Mouse (Mus musculus) splenic B cell, adult 2 months (primary cell): ENCODE measurements at regions not wholly inside any gene's neighbourhood (a gene's known extent, or its start where the extent isn't known, plus 50 kb on each side); places are given as distances from the start of the nearest gene placed in this dataset.

Source experiments
- DNase-seq: peaks from one replicate; pipeline ENCODE4 v3.0.0-alpha.2; 2011; ENCODE audit warnings: low read depth, low spot score
- H3K27me3 ChIP-seq: 2 replicates; pipeline ENCODE4 v1.6.1; 2012; ENCODE audit warnings: mild to moderate bottlenecking, low read length, moderate library complexity, mixed read lengths; ENCODE audit not compliant: control insufficient read depth, poor library complexity, insufficient read depth, severe bottlenecking
- H3K36me3 ChIP-seq: 2 replicates; pipeline ENCODE4 v1.6.1; 2012; ENCODE audit warnings: mild to moderate bottlenecking, low read length, moderate library complexity, mixed read lengths; ENCODE audit not compliant: control insufficient read depth, poor library complexity, insufficient read depth, severe bottlenecking

DNA sequence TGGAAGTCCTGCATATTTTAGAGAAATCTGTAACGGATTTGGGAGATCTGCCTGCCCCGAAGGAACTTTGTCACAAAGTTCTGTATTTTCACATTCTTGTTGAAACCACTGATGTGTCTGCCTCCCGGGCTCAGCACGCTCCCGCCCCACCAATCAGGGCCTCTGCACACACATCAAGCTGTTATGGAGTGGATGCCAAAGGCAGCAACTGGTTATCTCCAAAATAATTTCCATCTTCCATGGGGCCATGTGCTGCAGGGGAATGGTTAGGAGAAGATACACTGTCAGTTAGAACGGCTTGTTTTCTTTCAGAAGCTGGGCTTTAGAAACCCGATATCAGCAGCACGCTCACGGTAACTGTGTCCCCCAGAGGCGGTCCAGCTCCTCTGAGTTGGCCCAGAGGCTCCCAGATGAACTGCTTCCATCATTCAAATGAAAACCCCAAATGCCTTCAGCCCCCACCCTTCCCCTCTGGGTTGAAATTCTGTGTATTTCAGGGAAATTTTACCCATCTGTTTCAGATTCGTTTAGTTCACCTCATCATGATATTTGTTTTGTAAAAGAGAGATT, 240.0 kb downstream of the Cdc5l start:
- no peak for DNase-seq
- H3K27me3 ChIP-seq: no peaks in the 10 kb centered on the region
- no peaks in the 10 kb centered on the region for H3K36me3 ChIP-seq

DNA sequence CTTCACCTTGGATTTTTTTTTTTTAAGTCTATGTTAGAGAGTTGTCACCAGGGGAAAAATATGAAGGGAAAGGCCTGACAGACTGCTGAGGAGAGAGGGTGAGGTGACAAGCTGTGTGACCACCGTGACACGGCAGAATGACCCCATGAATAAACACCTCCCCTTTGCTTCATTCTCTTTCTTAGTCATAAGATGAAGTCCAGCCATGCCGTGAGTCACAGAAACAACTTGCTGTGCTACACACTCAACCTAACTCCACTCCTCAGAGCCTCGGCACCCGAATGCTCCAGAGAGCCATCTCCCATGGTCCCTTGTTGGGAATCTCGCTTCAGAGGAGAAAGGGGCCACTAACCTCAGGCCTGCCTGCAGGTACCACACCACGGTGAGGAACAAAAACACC, 246.1 kb downstream of the Cdc5l start:
- no peak for DNase-seq
- Histone ChIP-seq H3K27me3 (no peaks in the 10 kb centered on the region), H3K36me3 (no peaks in the 10 kb centered on the region)

DNA sequence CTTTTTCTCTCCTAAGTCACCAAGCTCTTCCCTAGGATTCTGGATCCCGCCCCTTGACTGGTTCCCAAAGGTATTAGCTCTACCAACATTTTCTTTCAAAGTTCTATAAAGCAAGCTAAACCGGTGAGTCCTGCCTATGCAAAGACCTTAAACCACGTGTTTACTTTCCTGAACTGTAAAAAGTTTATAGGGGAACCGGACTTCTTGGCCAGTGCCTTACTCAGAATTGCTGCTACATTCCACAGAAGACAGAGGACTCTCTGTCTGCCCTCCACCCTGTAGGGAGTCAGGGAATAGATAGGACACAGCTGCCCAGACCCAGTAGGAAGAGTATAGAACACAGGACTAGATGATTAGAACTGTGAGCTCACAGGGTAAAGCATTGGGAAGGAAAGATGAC, 257.2 kb downstream of the Cdc5l start:
- no peaks in the 10 kb centered on the region for H3K27me3 ChIP-seq
- H3K36me3 ChIP-seq: no peaks in the 10 kb centered on the region
- DNase-seq: no peak

DNA sequence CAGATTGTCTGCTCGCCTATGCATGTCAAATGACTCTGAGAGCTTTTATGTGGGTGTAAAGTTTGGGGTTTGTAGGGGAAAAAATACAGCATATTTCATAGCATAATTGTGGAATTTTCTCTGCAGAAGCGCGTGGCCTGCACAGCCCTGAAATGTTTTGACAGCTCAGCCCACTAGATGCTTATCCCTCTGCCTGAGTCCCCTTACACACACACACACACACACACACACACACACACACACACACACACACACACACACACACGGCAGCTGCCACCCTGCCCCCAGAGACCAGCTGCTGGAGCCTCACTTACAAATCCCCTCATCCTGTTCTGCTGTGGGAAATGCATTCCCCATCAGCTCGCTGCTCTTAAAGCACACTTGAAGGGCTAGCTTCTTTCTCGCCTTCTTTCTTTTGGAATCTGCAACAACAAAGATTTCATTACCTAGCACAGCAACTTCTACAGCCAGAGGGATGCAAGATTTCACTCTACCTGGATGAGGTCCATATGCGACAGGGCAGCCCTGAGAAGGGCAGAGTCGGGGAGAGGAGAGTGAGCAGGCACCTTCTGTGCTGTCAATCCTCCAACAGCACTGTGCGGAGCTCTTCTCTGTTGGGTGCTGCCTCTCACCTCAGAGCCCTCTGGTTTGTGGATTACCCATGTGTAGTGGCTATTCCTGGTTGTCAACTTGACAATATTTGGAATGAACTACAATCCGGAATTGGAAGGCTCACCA, 264.1 kb downstream of the Cdc5l start:
- DNase-seq: no peak
- H3K36me3 ChIP-seq: no peaks in the 10 kb centered on the region
- H3K27me3 ChIP-seq: no peaks in the 10 kb centered on the region
